Mouse (Mus musculus): ENCODE results near the gene Drc7. TPM values are rescaled to one million over a fixed set of nuclear protein-coding genes. Genes with fewer than 3 reads are reported as not detected.

The Drc7 gene
- polyA plus RNA-seq (2015; fragmentation: Illumina TruSeq; extraction: RNeasy Lipid Tissue Mini Kit (QIAGEN cat#74804); ENCODE audit: insufficient read depth, low replicate concordance): not detected

DNA sequence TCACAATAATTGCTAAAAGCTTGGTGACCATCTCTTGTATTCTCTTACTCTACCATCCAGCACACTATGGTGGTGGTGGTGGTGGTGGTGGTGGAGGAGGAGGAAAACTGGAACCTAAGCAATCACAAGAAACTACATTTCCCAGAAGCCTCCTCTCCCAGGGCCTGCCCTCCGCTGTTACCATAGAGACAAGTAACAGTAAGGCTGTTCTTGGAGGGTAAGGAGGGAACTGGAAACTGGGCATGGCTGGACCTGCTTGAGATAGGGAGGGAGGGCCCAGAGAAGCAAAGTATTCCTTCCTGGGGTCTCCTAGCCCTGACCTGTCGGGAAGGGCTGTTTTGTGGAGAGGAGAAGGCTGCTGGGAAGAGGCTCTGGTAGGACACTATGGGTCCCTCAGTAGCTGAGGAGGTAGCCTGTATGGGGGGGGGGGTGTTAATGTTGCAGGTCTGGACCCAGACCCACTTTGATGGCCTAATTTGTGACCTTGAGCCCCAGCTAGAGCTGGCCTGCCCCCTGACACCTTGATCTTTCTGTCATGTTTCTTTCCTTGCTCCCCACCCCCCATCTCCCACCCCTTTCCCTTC, at the start of gene Drc7:
TSS of gene Drc7 (plus strand) at position 177 of the 584 bp plus-strand sequence.

GRCm38 (mm10) chr8:95017451-95017850, 37.5 kb upstream of the Drc7 start, which contains the start of gene Adgrg3:
TSS of gene Adgrg3 (plus strand) at chr8:95017692.

GRCm38 (mm10) chr8:95080381-95081341, 25.8 kb downstream of the Drc7 start, which contains the start of gene Katnb1:
TSS of gene Katnb1 (plus strand) at chr8:95081186.

Other genes starting within 250 kb of the Drc7 start
- gene Ccl17, start 244.7 kb upstream of the Drc7 start, polyA plus RNA-seq (2015; fragmentation: Illumina TruSeq; extraction: RNeasy Lipid Tissue Mini Kit (QIAGEN cat#74804); ENCODE audit: insufficient read depth, low replicate concordance): not detected
- 23.9 TPM for gene Coq9, start 216.8 kb upstream of the Drc7 start, polyA plus RNA-seq (2015; fragmentation: Illumina TruSeq; extraction: RNeasy Lipid Tissue Mini Kit (QIAGEN cat#74804); ENCODE audit: insufficient read depth, low replicate concordance)
- 36.7 TPM for gene Ciapin1, start 216.7 kb upstream of the Drc7 start, polyA plus RNA-seq (2015; fragmentation: Illumina TruSeq; extraction: RNeasy Lipid Tissue Mini Kit (QIAGEN cat#74804); ENCODE audit: insufficient read depth, low replicate concordance)
- gene Polr2c, start 197.7 kb upstream of the Drc7 start, polyA plus RNA-seq (2015; fragmentation: Illumina TruSeq; extraction: RNeasy Lipid Tissue Mini Kit (QIAGEN cat#74804); ENCODE audit: insufficient read depth, low replicate concordance): 42.1 TPM
- 2.5 TPM for gene Dok4, start 178.8 kb upstream of the Drc7 start, polyA plus RNA-seq (2015; fragmentation: Illumina TruSeq; extraction: RNeasy Lipid Tissue Mini Kit (QIAGEN cat#74804); ENCODE audit: insufficient read depth, low replicate concordance)
- gene Ccdc102a, start 137.0 kb upstream of the Drc7 start, polyA plus RNA-seq (2015; fragmentation: Illumina TruSeq; extraction: RNeasy Lipid Tissue Mini Kit (QIAGEN cat#74804); ENCODE audit: insufficient read depth, low replicate concordance): 4.0 TPM
- gene Adgrg5, start 131.4 kb upstream of the Drc7 start, polyA plus RNA-seq (2015; fragmentation: Illumina TruSeq; extraction: RNeasy Lipid Tissue Mini Kit (QIAGEN cat#74804); ENCODE audit: insufficient read depth, low replicate concordance): 20.1 TPM
- gene Adgrg1, start 80.4 kb upstream of the Drc7 start, polyA plus RNA-seq (2015; fragmentation: Illumina TruSeq; extraction: RNeasy Lipid Tissue Mini Kit (QIAGEN cat#74804); ENCODE audit: insufficient read depth, low replicate concordance): 9.3 TPM
- 1.3 TPM for gene Adgrg3, start 37.4 kb upstream of the Drc7 start, polyA plus RNA-seq (2015; fragmentation: Illumina TruSeq; extraction: RNeasy Lipid Tissue Mini Kit (QIAGEN cat#74804); ENCODE audit: insufficient read depth, low replicate concordance)
- gene Katnb1, start 26.1 kb downstream of the Drc7 start, polyA plus RNA-seq (2015; fragmentation: Illumina TruSeq; extraction: RNeasy Lipid Tissue Mini Kit (QIAGEN cat#74804); ENCODE audit: insufficient read depth, low replicate concordance): 2.6 TPM
- 1.2 TPM for gene Kifc3, start 147.7 kb downstream of the Drc7 start, polyA plus RNA-seq (2015; fragmentation: Illumina TruSeq; extraction: RNeasy Lipid Tissue Mini Kit (QIAGEN cat#74804); ENCODE audit: insufficient read depth, low replicate concordance)